Mouse (Mus musculus) 3134 (cell line): Measurements from ENCODE around the gene Cldn11.
"Not testable (repeated sequence)": the region's sequence is repeated elsewhere in the genome, so short reads cannot be mapped to it uniquely, and the experiment has no call there.

Source experiments
- DNase-seq: peaks from one replicate; pipeline ENCODE4 v3.0.0-alpha.2; 2011; ENCODE audit warnings: low spot score; ENCODE audit not compliant: insufficient read length; ENCODE audit errors: extremely low read depth

Gene Cldn11

DNA sequence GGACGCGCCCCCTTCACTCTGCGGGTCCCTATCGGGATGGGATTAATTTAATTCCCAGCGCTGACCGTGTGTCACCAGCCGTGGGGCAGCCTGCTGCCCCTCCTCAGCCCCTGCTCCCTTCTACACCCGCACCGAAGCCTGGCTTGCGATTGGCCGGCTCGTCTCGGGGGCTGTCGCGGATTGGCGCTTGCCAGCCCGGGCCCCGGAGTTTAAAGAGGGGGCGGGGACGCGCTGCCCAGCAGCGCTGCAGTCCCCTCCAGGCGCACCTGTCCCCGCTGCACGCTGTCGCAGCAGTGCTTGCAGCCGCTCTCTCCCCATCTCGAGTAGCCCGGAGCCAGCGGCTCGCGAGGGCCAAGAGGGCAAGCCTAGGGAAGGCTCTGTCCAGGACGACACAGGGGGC is at the start of gene Cldn11:
TSS of gene Cldn11 (plus strand) at position 215 of the 400 bp plus-strand sequence.
- DNase-seq: no peak

GRCm38 (mm10) chr3:31100026-31100425 is 49.7 kb upstream of the Cldn11 start:
- no peak for DNase-seq

GRCm38 (mm10) chr3:31100802-31101201 is 48.9 kb upstream of the Cldn11 start:
- no peak for DNase-seq

DNA sequence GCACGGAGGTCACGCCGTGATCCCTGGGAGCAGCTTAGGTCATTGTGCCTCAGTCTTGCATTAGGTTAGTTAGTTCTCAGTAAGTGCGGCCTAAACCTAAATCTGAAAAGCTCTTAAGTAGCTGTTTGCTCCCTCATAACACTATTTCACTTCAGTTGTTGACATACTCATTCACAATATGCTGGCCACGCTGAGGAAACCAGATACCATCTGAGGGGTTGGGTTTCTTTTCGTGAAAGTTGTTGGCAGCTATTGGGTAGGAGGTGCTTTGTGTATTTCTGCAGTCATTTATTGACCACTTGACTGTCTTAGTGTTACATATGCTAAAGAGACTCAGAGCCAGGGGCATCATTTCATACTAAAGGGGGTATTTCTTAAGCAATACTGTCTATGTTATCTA is 44.8 kb upstream of the Cldn11 start:
- DNase-seq: no peak

DNA sequence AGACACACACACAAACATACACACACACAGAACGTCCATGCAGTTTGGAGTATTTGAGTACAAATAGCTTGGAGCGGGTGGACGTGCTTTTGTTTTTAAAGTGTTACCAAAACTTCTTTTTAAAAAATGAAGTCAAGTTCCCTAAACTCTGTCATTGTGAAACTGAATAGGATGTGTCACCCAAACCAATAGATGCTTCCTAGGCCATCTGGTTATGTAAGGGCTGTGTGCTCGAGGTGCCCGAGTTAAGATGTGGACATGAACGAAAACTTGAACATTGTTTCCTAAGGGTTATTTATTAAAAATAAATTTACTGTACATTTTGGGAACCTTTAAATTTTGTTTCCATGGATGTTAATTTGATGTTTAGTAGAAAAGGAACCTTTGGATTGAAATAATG is 43.1 kb upstream of the Cldn11 start:
- DNase-seq: no peak

GRCm38 (mm10) chr3:31107674-31108073 is 42.0 kb upstream of the Cldn11 start:
- no peak for DNase-seq

GRCm38 (mm10) chr3:31109108-31109507 is 40.6 kb upstream of the Cldn11 start:
- DNase-seq: no peak

- DNase-seq: no peak
These were observed 26.6 kb upstream of the Cldn11 start for GRCm38 (mm10) chr3:31123098-31123497.

DNA sequence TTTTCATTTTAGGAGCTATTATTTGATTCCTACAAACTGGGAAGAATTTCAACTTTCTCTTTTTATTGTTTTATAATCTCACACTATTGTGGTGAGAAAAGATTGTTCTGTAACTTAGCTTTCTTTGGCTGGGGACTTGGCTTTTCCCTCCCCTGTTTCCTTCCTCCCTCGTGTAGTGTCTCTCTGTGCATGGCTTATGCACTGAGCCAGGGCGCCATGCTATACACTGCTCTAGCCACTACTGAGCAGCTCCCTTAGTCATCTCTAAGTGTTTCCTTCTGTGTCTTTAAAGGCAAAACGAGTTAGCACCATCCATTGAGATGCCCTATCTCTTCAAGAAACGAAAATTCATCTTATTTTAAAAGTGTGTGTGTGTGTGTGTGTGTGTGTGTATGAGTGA is 23.4 kb upstream of the Cldn11 start:
- DNase-seq: no peak

GRCm38 (mm10) chr3:31126848-31127247 is 22.9 kb upstream of the Cldn11 start:
- DNase-seq: no peak

GRCm38 (mm10) chr3:31129766-31130165 is 20.0 kb upstream of the Cldn11 start:
- DNase-seq: no peak

DNA sequence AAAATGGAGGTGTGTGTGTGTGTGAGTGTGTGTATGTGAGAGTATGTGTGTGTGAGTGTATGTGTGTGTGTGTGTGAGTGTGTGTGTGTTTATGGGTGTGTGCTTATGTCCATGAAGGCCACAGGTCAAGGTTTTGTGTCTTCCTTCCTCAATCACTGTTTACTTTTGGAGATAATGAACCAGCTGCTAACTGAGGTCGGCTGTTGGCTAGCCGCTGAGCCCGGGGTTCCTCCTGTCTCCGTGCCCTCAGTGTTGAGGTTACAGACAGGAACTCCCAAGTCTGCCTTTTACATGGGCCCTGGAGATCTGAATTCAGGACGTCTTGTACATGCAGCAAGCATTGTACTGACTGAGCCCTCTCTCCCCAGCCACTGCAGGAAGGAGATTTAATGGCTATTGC is 16.1 kb upstream of the Cldn11 start:
- DNase-seq: no peak

GRCm38 (mm10) chr3:31134246-31134645 is 15.5 kb upstream of the Cldn11 start:
- DNase-seq: no peak

- no peak for DNase-seq
These were observed 15.0 kb upstream of the Cldn11 start for GRCm38 (mm10) chr3:31134696-31135095.

DNA sequence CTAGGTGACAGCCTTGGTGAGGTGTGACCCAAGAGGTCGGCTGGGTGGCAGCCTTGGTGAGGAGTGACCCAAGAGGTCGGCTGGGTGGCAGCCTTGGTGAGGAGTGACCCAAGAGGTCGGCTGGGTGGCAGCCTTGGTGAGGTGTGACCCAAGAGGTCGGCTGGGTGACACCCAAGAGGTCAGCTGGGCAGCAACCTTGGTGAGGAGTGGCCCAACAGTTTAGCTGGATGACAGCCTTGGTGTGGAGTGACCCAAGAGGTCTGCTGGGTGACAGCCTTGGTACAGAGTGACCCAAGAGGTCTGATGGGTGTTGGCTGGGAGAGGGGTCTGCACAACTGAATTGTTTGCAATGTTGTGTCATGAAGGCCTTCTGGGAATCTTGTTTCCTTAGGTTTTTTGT is 13.1 kb upstream of the Cldn11 start:
- not testable (repeated sequence) for DNase-seq

DNA sequence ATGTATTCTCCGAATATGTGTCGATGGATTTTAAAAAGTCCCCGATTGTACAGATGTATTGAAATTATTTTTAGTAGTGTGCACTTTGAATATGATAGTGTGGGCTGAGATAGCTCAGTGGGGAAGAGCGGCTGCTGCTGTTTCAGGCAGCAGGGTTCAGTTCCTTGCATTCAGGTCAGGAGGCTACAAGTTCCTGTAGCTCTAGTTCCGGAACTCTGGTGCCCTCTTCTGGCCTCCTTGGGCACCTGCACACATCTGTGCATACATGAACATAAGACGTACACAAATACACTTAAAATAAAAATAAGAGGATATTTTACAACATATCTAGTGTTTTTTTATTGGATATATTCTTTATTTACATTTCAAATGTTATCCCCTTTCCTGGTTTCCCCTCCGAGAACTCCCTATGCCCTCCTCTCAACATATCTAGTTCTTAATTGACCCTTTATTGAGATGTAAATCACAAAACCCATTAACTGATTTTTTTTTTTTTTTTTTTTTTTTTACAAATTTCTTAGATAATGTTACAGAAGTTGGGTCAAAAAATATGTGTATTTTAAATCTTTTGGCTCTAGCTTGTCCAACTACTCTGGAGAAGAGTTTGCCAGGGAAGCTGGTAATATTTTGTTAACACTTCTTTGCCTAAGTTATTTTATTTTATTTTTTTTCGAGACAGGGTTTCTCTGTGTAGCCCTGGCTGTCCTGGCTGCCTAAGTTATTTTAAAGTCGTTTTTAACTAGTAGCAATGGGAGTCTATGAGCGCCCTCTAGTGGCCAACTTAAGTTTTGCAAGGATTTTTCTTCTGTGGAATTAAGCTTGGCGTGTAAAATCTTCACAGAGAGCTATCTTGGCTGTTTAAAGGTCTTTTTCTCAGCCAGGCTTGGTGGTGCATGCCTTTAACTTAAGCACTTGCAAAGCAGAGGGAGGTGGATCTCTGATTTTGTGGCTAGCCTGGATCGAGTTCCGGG is 11.0 kb upstream of the Cldn11 start:
- no peak for DNase-seq

DNA sequence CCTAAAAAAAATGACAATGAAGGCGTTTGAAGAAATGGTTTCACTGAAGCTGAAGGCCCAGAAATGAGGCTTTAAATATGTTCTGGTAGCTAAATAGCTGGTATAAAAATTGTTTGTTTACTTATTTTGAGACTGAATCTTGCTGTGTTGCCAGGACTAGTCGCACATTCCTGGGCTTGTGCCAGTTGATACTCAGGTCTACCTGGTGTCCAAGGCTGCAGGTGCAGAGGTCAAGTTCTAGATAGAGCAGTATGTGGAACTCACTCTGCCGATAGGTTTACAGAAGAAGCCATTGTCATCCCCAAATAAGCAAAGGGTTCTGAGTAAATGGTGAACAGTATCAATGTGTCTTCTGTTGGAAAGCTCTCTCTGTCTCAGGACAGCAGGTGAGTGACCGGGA is 8.1 kb upstream of the Cldn11 start:
- no peak for DNase-seq

- DNase-seq: not testable (repeated sequence)
These were observed 4.5 kb upstream of the Cldn11 start for GRCm38 (mm10) chr3:31145222-31145621.

DNA sequence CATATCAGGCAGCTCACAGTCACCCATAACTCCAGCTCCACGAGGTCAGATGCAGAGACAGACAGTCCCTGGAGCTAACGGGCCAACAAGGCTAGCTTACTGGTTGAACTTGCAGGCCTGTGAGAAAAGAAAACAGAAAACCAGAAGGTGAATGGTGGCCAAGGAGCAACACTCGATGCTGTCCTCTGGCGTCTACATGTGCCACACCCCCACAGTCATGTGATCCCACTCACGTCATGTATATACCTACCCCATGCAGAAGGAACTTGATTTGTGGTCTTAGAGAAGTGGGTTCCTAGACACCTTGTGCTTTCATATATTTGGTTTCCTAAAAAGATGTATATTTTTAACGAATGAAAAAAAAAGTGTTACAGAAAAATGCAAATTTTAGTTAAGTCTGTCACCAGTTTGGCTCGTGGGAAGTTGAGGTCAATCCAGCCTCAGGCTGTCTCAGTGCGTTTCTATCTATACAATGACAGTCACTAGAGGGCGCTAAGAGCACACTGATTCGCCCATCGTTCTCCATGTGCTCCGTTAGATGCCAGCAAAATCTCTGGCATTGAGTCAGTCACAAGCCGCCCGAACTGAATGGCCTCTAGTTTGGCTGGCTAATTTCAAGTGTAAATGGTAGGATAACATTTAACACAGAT is 4.0 kb upstream of the Cldn11 start:
- peak; percentile 51 for DNase-seq

- no peak for DNase-seq
These were observed 1.1 kb upstream of the Cldn11 start for GRCm38 (mm10) chr3:31148595-31148994.

GRCm38 (mm10) chr3:31152108-31152507 is 2.4 kb downstream of the Cldn11 start:
- DNase-seq: no peak

DNA sequence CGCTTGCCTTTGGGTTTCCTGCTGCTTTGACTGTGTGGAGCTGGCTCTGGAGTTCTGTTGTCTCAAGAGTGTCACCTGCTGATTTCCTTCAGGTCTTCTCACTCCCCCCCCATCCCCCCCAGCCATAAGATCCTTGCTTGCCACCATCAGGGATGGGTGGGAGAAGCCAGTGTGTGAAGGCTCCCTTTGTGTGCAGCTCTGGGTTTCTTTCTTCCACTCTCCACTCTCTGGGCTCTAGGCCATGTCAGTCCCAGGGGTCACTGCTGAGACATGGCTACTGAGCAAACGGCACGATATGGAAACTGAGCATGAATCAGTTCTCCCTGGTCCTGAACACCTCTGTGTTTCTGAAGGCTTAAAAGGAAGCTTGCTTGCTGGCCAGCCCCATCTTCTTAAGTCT is 6.4 kb downstream of the Cldn11 start:
- DNase-seq: no peak
